Mouse (Mus musculus) lung, adult 2 months (tissue): Measurements from ENCODE around the gene Rnf215. TPM values are rescaled to one million over a fixed set of nuclear protein-coding genes. Genes with fewer than 3 reads are reported as not detected.
A peak's percentile ranks its signal among the peaks of the same experiment; 100 is the strongest.
"Not testable (repeated sequence)": the region's sequence is repeated elsewhere in the genome, so short reads cannot be mapped to it uniquely, and the experiment has no call there.

Experiments used
- DNase-seq: peaks from one replicate; pipeline ENCODE4 v3.0.0; 2022
- H3K4me1 ChIP-seq: fragments of 200-500 bp; 2 replicates; pipeline ENCODE4 v1.6.1; 2011; ENCODE audit warnings: low read length; ENCODE audit not compliant: control insufficient read depth, insufficient read depth
- H3K4me3 ChIP-seq: fragments of 200-500 bp; replicated peaks from 2 replicates; pipeline ENCODE3; 2011; ENCODE audit warnings: low read depth, mild to moderate bottlenecking, control low read depth, low read length; ENCODE audit errors: extremely low read depth
- CTCF ChIP-seq: fragments of 200-500 bp; IDR thresholded peaks from 2 replicates; pipeline ENCODE4 v1.5.1; 2011; ENCODE audit warnings: mild to moderate bottlenecking, low read length, control low read depth; ENCODE audit not compliant: insufficient read depth
- POLR2A ChIP-seq: fragments of 200-500 bp; IDR thresholded peaks from 2 replicates; pipeline ENCODE4 v1.6.1; 2011; ENCODE audit warnings: low read depth, mild to moderate bottlenecking, control low read depth, low read length, borderline replicate concordance; ENCODE audit errors: extremely low read depth
- WGBS: fragments of 180-500 bp; shearing (Covaris S2); methylation state at CpG from one replicate; pipeline ENCODE4 v1.1.7; 2018; 5-methylcytosine and 5-hydroxymethylcytosine counted together
- polyA plus RNA-seq: library from polyadenylated mRNA; depleted of rRNA; stranded (reverse); fragments of >200 nt; gene quantifications from 2 replicates; pipeline ENCODE4 v1.2.3, GENCODE M21; 2012

Rnf215 gene
- polyA plus RNA-seq, 1 experiment, result 60.6 TPM

DNA sequence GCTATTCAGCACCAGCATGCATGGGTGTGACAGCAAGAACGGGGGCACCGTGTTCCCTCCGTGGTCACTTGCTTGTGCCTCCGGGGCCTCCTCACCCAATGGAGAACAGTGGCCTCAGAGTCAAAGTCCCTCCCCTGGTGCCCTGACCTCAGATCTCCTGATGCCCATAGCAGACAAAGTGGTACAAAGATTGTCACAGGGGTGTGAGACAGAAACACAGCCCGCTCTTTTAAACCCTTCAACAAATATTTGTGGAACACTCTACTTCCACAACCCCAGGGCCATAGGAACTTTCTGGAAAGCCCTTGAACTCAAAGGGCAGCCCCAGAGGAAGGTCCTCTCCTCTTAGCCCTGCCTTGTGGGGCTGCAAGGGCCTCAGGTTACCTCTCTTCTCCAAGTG, 12.8 kb upstream of the Rnf215 start:
- 68% methylated on average over 5 of the region's 5 CpGs for WGBS
- Histone ChIP-seq H3K4me3 (no peak overlapping the region), H3K4me1 (peaks cover 5% of the 10 kb centered on the region; the same call in 1 of the 2 replicates)
- no peak for DNase-seq
- no peak for TF ChIP-seq POLR2A
- no peak for TF ChIP-seq CTCF

- TF ChIP-seq POLR2A, result no peak
- H3K4me3 ChIP-seq, result no peak within 1 kb of the TSS
- WGBS, result 58% methylated on average over 10 of the region's 10 CpGs
- peaks cover 5% of the 10 kb centered on the region; the same call in 1 of the 2 replicates for H3K4me1 ChIP-seq
- DNase-seq, result peak; percentile 35
These were observed 12.0 kb upstream of the Rnf215 start, which contains the start of gene Sec14l2 for GRCm38 (mm10) chr11:4122742-4123579. Sec14l2 (minus strand) TSS chr11:4123415.

GRCm38 (mm10) chr11:4123922-4124321, 11.1 kb upstream of the Rnf215 start:
- peaks cover 5% of the 10 kb centered on the region; the same call in 1 of the 2 replicates for H3K4me1 ChIP-seq
- DNase-seq, result peak; percentile 56
- no peak overlapping the region for H3K4me3 ChIP-seq
- TF ChIP-seq POLR2A, result no peak
- TF ChIP-seq CTCF, result peak; percentile 83
- WGBS, result 61% methylated on average over 5 of the region's 5 CpGs

DNA sequence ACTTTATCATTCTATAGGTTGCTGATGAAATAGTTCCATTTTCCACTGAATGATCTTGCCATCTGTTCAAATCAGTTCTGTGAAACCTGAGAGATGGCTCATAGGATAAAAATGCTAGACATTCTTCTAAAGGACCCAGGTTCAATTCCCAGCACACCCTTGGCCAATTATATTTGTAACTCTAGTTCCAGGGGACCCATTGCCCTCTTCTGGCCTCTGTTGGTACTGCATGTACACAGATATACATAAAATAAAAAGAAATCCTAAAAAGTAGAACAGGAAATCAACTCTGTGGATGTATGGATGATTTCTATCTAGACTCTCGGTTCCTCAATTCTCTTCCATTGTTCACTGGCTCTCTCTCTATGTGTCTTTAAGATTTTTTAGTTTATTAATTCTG, 7.9 kb upstream of the Rnf215 start:
- H3K4me1 ChIP-seq, result peaks cover 5% of the 10 kb centered on the region; the same call in 1 of the 2 replicates

DNA sequence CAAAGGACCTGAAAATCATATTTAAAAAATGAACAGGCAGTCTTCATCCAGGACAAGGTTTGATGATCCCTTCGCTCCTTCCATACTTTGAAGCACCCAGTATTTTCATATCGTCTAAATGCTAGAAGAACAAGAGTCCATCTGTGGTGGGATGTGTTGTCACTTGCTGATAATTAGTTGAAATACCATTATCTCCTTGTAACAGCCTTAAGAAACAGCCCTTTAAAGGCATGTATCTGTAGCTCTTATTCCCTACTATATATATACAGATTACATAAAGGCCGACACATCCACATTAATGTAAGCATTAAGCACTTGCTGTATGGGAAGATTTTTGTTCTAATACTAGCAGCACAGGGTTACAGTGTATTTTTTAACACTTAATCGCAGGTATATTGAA, 6.5 kb upstream of the Rnf215 start:
- not testable (repeated sequence) for H3K4me1 ChIP-seq, DNase-seq, H3K4me3 ChIP-seq
- WGBS, result 93% methylated on average over 4 of the region's 4 CpGs

More for the DNA sequence above, 7.9 kb upstream of the Rnf215 start:
- no peak overlapping the region for H3K4me3 ChIP-seq
- 77% methylated on average over 1 of the region's 1 CpGs for WGBS
- DNase-seq, result no peak
- TF ChIP-seq POLR2A (no peak), CTCF (no peak)

DNA sequence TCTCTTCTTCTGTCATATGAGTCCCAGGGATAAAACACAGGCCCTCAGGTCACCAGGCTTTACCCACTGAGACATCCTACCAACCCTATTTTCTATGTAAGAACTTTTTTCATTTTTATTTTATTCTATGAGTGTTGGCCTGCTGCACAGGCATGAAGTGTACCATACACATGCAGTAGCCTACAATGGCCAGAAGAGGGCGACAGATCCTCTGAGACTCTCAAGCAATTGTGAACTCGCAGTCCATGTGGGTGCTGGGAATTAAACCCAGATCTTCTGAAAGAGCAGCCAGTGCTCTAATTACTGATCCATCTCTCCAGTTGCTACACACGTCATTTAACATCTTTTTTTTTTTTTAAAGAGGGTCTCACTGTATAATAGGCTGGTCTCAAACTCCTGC, 1.6 kb upstream of the Rnf215 start:
- TF ChIP-seq CTCF (peak; percentile 56), POLR2A (no peak)
- WGBS, result 67% methylated on average over 3 of the region's 3 CpGs
- DNase-seq, result no peak
- Histone ChIP-seq H3K4me1 (peaks cover 14% of the 10 kb centered on the region), H3K4me3 (no peak overlapping the region)

DNA sequence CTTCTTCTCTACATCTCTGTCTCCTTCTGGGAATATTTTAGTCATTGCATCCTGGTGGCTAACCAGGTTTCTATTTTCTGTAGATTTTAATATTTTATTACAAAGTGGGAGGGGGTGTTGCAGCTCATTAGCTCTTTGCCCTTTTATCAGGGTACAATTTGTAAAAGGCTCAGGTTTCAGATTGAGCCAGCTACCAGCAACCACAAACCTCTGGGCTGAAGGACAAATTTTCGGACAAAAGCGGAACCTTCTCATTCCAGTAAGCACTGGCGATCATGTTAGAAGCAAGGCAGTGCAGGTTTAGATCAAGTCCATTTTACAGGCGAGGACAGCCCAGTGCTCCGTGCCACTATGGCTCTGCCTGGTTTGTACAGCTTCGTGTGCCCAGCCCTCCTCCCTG, 602 bp upstream of the Rnf215 start:
- no peak for TF ChIP-seq POLR2A
- no peak for TF ChIP-seq CTCF
- Histone ChIP-seq H3K4me1 (peaks cover 14% of the 10 kb centered on the region), H3K4me3 (no peak overlapping the region)
- WGBS, result 52% methylated on average over 6 of the region's 6 CpGs
- no peak for DNase-seq

- 70% methylated on average over 2 of the region's 2 CpGs for WGBS
- H3K4me1 ChIP-seq, result peaks cover 15% of the 10 kb centered on the region
- no peak overlapping the region for H3K4me3 ChIP-seq
- TF ChIP-seq CTCF (no peak), POLR2A (no peak)
- no peak for DNase-seq
These were observed 4.0 kb downstream of the Rnf215 start for GRCm38 (mm10) chr11:4138964-4139363.

- Histone ChIP-seq H3K4me3 (no peak overlapping the region), H3K4me1 (peaks cover 8% of the 10 kb centered on the region; the same call in 1 of the 2 replicates)
- no peak for DNase-seq
- TF ChIP-seq CTCF, result no peak
- TF ChIP-seq POLR2A, result no peak
These were observed 6.5 kb downstream of the Rnf215 start for GRCm38 (mm10) chr11:4141505-4141904.

GRCm38 (mm10) chr11:4142352-4142751, 7.3 kb downstream of the Rnf215 start:
- TF ChIP-seq POLR2A (no peak), CTCF (no peak)
- peaks cover 2% of the 10 kb centered on the region; the same call in 1 of the 2 replicates for H3K4me1 ChIP-seq
- WGBS, result 79% methylated on average over 4 of the region's 4 CpGs

More at GRCm38 (mm10) chr11:4142352-4142751, 7.3 kb downstream of the Rnf215 start:
- no peak overlapping the region for H3K4me3 ChIP-seq
- no peak for DNase-seq
